Mouse (Mus musculus) spleen, postnatal 36 days (tissue): ENCODE results near the gene H1foo.

Experiments
- DNase-seq, 2 experiments: peaks; one replicate each; pipeline ENCODE4 v3.0.0; 2022; ENCODE audit warnings: low spot score in 2 of 2, mixed read lengths in 1 of 2

The H1foo gene

DNA sequence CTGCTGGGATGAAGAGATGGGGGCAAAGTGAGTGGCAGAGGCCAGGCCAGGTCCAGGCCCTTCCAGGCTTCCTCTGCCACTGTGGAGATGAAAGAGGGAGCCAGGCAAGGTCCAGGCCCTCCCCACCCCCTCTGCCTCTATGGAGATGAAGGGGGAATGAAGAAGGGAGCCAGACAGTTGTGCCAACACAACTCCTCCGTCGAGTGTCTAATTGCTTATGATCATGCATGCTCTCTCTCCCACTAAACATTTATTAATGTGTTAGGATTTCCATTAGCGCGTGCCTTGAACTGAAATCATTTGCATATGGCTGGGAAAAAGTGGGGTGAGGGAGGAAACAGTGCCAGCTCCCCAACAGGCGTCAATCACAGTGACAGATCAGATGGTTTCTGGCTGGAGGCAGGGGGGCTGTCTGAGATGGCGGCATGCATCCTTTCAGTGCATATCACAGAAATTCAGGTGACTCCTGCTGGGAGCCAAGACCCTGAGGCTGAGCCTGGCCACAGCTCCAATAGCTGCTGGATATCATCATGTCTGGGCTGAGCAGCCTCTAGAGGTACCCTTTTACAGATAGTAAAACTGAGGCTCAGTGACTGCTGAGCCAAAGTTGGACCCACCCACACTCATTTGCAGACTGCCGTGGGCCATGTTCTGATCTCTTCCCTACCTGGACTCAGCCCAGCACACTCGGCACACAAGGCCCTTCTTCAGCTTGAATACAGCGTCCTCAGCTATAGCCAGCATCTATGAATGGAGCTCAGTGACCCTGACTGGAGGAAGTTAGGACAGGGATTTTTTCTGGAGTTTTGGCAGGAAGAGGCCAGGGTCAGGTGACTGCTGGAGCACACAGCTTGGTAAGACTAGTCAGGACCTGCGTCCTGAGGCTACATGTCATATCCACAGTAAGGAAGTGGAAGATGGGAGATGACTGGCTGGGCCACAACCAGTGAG lies 17.2 kb upstream of the H1foo start:
- no peak for DNase-seq

DNA sequence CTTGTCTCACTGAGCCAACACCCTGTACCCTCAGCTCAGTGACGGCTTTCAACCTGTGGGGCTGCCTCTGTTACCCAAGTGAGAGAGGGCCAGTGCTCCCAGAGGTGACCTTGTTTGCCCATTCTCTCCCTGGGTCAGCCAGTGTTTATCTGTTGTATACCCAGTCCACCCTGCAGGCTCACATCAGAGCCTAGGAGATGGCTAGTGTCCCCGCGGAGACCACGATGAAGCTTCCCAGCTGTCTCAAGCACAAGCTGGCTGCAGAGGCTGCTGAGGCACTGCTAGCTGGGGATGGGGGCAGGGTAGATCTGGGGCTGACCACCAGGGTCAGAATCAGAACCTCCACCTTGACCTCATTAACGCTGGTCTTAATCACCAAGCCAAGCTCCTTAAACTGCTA lies 14.7 kb upstream of the H1foo start:
- no peak for DNase-seq

DNA sequence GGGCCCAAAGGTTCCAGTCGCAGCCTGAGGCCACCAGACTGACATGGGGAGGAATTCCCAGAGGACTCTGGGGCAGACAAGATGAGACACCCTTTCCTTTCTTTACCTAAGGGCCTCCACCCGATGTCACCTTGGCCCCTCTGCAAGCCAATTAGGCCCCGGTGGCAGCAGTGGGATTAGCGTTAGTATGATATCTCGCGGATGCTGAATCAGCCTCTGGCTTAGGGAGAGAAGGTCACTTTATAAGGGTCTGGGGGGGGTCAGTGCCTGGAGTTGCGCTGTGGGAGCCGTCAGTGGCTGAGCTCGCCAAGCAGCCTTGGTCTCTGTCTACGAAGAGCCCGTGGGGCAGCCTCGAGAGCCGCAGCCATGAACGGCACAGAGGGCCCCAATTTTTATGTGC lies 13.1 kb upstream of the H1foo start, which contains the start of gene Rho:
TSS of gene Rho (plus strand) at position 110 of the 400 bp plus-strand sequence.
- DNase-seq: no peak

DNA sequence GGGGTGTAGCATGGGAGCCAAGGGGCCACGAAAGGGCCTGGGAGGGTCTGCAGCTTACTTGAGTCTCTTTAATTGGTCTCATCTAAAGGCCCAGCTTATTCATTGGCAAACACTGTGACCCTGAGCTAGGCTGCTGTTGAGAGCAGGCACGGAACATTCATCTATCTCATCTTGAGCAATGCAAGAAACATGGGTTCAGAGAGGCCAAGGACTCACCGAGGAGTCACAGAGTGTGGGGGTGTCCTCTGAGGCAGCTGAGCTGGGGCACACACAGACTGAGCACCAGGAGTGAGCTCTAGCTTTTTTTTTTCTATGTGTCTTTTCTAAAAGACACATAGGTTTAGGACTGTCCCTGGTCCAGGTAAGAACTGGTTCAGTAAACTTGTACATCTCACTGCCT lies 12.3 kb upstream of the H1foo start:
- no peak for DNase-seq

DNA sequence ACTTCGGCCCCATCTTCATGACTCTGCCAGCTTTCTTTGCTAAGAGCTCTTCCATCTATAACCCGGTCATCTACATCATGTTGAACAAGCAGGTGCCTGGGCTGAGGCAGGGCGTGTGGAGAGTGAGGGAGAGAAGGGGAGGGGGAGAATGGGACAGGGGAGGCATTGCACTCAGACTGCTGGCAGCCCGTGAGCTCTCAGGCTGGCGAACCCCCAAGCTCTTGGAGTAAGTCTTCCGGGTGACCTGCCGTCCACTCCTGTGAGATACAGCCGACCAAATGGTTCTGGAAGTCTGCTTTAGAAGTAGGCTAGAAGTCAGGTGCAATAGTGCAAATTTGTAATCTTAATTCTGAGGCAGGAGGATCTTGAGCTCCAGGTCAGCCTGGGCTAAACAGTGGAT lies 9.2 kb upstream of the H1foo start:
- no peak for DNase-seq

DNA sequence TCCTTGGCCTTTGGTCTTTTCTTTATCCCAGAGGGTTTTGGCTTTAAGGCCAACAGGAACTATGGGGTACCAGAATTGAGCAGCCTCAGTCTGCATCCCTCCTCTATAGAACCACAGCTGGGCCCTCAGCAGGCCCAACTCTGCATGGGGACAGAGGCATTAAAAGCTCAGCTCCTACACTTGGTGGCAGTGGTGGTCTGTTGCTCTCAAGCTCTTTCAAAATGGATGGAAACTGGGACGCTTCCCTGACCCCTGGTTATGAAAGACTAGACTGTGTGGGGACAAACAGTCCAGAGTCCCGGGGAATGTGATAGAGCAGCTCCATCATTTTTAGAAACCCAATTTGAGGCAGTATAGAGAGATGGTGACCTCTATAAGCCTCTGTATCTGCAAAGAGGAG lies 6.7 kb upstream of the H1foo start:
- DNase-seq: no peak

- no peak for DNase-seq
Observed at GRCm38 (mm10) chr6:115938798-115939197, 5.9 kb upstream of the H1foo start.

DNA sequence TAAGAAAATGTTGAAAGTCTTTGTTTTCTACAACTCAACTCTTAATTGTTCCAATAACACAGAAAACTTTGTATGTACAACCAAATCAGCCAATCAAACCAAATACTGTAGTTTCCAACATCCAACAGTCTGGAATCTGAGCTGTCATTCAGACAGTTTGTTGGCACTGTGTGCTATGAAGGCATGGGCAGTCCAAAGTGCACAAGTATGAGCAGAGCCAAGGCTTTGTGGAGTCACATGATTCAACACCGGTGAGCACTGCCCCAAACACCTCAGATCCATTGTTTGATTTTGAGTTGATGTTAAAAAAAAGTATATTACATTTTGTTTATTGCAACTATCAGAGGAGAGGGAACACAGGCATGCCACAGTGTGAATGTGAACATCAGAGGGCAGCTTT lies 4.1 kb upstream of the H1foo start:
- DNase-seq: no peak

- no peak for DNase-seq
Observed at GRCm38 (mm10) chr6:115941128-115941527, 3.6 kb upstream of the H1foo start.

DNA sequence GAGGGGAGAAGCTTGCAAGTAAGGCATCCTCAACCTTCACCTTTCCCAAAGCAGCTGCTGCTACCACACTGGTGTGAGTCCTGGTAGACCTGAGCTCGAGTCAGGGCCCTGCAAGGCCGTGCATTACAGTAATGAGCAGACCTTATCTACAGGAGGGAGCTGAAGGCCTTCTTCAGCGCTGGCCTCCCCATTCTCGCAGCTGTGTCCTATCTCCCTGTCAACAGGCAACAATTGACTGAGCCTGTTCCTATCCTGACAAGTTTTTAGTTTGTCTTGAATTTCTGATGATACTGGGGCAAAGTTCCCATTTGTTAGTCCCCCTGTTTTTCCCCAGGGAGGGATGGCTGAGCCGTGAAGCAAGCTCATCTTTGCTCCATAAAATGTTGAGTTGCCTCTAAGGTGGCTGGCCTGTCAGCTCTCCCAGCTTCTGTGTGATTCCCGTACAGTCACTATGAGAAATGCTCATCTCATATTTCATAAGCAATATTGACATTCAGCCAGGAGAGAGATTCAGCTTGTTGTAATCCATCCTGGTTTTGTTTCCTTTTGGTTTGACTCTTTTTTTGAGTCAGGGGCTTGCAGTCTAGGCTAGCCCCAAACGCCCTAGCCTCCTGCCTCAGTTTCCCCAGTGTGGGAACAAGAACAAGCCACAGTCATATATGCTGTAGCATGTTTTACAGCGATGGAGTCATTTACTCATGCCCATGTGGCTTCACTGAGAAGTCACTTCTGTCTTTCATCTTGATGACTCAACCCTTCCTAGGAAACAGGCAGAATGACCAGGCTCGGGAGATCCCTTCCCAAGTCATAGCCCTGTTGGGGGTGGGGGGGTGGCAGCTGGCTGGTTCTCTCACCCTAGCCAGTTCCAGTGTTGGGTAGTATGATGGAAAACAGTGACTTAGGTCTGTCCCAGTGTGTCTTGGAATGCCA lies 975 bp upstream of the H1foo start:
- no peak for DNase-seq

- no peak for DNase-seq
Observed at GRCm38 (mm10) chr6:115945633-115946032, 895 bp downstream of the H1foo start.

- DNase-seq: no peak
Observed at GRCm38 (mm10) chr6:115946389-115946788, 1.7 kb downstream of the H1foo start.

DNA sequence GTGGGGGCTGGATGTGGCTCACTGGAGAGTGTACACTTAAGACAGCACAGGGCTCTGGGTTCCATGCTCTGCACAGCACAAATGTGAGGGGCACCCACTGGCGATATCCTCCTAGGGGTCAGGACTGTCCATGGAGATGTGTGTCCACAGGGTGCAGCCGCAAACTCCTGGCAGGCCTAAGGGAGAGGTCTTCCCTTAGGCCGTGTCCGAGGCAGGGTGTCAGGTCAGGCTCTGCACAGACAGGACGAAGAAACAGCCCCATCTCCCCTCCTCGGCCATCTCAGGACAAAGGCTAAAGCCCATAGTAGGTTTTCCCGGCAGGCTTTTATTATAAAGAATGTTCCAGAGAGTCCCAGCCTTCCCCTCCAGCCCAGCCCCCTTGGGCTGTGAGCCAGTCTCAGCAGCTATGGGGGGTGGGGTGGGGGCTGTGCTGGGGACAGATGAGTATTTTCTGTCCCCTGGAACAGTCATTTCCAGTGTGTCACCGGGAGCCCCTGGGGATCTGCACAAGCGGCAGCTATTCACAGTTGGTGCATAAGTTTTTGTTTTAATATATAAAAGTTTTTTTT lies 9.9 kb downstream of the H1foo start:
- no peak for DNase-seq

DNA sequence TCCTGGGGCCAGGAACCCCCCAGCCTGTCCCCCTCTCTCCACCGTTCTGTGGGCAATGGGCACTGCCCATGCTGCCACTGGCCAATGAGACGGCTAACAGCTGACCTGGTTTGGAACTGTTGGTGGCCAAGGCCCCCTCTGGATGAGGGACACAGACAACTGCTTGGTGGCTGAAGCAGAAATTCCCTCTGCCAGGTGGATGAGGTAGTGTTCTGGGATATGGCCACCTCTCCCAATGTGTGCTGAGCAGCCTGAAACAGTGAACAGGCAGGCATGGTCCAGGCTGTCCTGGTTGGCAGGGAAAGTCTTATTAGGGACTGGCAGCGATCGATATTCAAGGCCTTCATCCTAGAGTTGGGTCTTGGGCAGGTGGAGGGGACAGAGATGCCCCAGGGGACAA lies 10.4 kb downstream of the H1foo start:
- DNase-seq: no peak

- no peak for DNase-seq
Observed at GRCm38 (mm10) chr6:115955664-115956063, 10.9 kb downstream of the H1foo start.

GRCm38 (mm10) chr6:115956418-115956921 lies 11.7 kb downstream of the H1foo start:
- DNase-seq: no peak

DNA sequence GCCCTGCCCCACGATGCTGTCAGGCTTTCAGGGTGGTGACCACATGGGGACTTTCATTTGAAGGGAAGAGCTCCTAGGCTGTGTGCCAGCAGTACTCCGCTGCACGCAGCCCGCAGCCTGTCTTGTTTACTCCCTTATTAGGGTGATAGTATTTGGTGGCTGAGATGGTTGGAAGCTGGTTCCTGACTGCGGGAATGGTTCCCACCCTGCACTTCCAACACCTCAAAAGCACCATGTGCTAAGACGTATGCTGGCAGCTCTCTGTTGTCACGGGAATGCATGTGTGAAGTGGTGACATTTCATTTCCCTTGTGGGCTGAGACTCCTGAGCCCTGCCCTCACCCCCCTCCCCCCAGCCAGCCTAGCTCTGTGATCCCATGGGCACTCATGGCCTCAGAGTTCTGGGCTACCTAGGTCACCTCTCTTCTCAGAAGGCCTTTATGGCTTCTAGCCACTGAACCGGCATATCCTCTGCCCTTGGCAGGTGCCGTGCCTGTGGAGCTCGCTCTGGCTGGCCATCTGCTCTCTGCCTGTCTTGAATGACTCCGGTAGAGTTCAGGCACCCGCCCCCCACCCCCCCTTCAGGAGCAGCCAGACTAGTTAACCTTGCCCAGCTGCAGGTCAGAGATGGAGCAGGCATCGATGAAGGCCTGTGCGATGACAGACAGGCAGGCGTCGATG lies 12.3 kb downstream of the H1foo start:
- DNase-seq: no peak

DNA sequence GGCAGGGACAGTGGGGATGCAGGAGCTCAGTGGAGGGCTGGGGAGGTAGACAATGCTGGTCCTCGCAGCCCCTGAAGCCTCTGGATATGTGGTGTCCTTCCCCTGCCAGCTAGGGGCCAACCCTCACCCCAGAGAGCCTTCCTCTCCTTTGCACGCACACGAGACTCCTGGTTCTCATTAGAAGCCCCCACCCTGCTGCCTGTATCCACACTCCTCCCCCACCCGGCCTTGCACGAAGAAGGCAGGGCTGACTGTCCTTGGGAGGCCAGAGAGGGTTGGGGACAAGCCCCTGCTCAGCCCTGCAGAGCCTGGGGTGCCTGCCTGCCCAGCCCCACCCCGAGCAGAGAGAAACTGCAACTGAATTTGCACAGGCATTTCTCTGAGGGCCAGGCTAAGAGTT lies 12.9 kb downstream of the H1foo start:
- no peak for DNase-seq

GRCm38 (mm10) chr6:115958445-115958844 lies 13.7 kb downstream of the H1foo start:
- no peak for DNase-seq

GRCm38 (mm10) chr6:115959151-115959691 lies 14.5 kb downstream of the H1foo start:
- DNase-seq: no peak

DNA sequence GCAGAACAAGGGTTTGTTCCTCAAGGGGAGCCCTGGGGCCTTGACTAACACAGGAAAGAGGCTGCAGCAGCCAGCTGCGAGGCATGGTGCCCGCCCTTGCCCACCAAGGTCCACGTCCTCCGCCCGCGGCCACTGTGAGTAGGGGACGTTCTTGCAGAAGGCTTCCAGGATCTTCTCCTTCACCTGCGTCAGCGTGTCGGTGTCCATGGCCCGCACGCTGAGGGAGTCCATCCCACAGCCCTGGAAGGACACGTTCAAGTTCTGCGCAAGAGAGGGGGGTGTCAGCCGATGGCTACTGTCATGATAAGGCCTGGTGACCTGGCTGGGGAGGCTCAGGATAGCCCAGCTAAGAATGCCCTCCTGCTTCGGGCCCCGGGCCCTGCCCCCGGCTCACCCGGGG lies 15.6 kb downstream of the H1foo start:
- no peak for DNase-seq
